Mouse (Mus musculus): ENCODE data around the gene Gm6205.
"Not testable (repeated sequence)": the region's sequence is repeated elsewhere in the genome, so short reads cannot be mapped to it uniquely, and the experiment has no call there.

The Gm6205 gene

DNA sequence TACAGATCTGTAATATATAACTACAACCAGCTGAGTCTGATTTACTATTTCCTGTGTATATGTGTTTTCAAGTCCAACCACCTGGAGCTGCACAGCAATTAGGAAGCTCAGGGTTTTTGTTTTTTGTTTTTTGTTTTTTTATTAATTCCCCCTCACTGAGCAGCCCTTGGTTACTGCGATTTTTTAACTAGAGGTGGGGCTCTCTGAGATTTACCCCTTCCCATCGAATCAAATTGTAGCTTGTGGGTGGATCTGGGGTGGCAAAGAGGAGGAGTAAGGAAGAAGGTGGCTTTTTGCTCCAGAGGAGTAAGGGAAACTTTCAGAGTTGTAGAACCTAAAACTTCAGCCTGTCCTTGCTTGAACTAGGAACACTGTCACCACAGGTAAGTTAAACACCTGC is at the start of gene Gm6205:
Gm6205 (plus strand) TSS at position 301 of the 400 bp plus-strand sequence.
- not testable (repeated sequence) for DNase-seq (ENCODE audit: low spot score in 2 of 2)

DNA sequence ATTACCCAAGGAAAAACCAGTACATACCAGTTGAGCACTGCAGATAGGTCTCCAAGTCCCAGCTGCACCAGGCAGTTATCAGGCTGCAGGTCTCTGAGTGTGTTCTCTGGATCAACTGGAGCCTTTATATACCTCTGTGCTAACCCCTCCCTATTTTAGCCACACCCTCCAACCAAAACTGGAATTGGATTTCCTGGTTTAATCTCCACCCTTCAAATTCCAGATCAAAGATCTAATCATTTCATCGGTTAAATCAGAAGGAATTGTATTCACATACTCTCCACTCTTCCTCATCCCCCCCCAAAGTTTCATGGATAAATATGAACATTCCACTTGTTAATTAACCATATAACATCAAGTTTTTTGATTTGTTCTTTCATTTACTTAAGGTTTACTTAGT is 31.9 kb upstream of the Gm6205 start, which contains the start of gene Gm3147:
Gm3147 (minus strand) TSS at position 101 of the 400 bp plus-strand sequence.
- DNase-seq (ENCODE audit: low spot score in 2 of 2) = not testable (repeated sequence)

DNA sequence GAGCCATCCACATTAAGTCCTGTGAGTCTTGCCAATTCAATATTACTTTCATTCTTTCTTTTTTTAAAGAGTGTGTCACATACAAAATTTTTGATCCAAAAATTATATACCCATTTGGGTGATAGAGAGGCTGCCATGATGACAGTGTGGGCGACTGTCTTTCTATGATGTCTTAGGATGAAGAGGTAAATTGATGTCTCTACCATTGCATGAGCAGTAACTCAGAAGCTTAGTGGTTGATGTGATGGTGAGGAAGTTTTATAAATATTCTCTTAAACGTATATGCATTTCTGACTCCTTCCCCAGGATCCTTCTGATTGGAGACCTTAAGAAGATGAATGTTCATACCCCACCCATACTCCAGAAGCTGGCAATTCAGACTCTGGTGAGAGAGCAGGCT is 24.5 kb upstream of the Gm6205 start, which contains the start of gene Gm6509:
Gm6509 (plus strand) TSS at position 301 of the 400 bp plus-strand sequence.
- not testable (repeated sequence) for DNase-seq (ENCODE audit: low spot score in 2 of 2)
